Mouse (Mus musculus) heart, adult 2 months (tissue): ENCODE results near the gene Adgrv1.

Experiments
- CTCF ChIP-seq: fragments of 200-600 bp; IDR thresholded peaks from 2 replicates; pipeline ENCODE4 v1.8.1; 2022; ENCODE audit warnings: antibody characterized with exemption, mild to moderate bottlenecking, moderate library complexity
- EP300 ChIP-seq: fragments of 200-500 bp; IDR thresholded peaks from 2 replicates; pipeline ENCODE4 v1.6.1; 2011; ENCODE audit warnings: low read depth, low read length, control low read depth; ENCODE audit not compliant: insufficient read depth

GRCm38 (mm10) chr13:81239427-81239826, 393.5 kb downstream of the Adgrv1 start:
- TF ChIP-seq CTCF (no peak), EP300 (no peak)
